Mouse (Mus musculus): ENCODE measurements around the gene Insrr. TPM values are rescaled to one million over a fixed set of nuclear protein-coding genes. Genes with fewer than 3 reads are reported as not detected.

Insrr gene
- polyA plus RNA-seq, 1 experiment from 2014 or later = not detected

- WGBS (ENCODE audit: insufficient replicate concordance) = 44% methylated on average over 4 of the region's 4 CpGs
- ATAC-seq (no peak), DNase-seq (no peak)
- Histone ChIP-seq H3K9me3 (ENCODE audit: low read length) (no peaks in the 10 kb centered on the region), H3K9ac (replicated peaks) (no peak overlapping the region), H3K4me3 (ENCODE audit: low read depth, low read length) (no peak overlapping the region), H3K27ac (ENCODE audit: low read depth) (no peak overlapping the region), H3K36me3 (replicated peaks; ENCODE audit: insufficient read depth, low read length) (no peaks in the 10 kb centered on the region), H3K4me1 (ENCODE audit: insufficient read depth) (peaks cover 6% of the 10 kb centered on the region; the same call in 1 of the 2 replicates), H3K4me2 (ENCODE audit: low read depth, low read length) (no peak overlapping the region), H3K27me3 (ENCODE audit: insufficient read depth, low read length) (no peaks in the 10 kb centered on the region)
- TF ChIP-seq CTCF (IDR thresholded peaks at IDR 0.05; ENCODE audit: low read depth) (no peak), EP300 (IDR thresholded peaks at IDR 0.05; ENCODE audit: low read depth) (no peak)
These were observed 49.4 kb downstream of the Insrr start for GRCm38 (mm10) chr3:87846186-87846585.

GRCm38 (mm10) chr3:87846650-87847110 lies 49.9 kb downstream of the Insrr start, which contains the start of gene Sh2d2a:
TSS of gene Sh2d2a (plus strand) at chr3:87846755.
- WGBS (ENCODE audit: insufficient replicate concordance) = 43% methylated on average over 7 of the region's 7 CpGs
- Histone ChIP-seq H3K4me1 (ENCODE audit: insufficient read depth) (peaks cover 6% of the 10 kb centered on the region; the same call in 1 of the 2 replicates), H3K4me3 (ENCODE audit: low read depth, low read length) (no peak within 1 kb of the TSS), H3K9me3 (ENCODE audit: low read length) (no peaks in the 10 kb centered on the region), H3K27me3 (ENCODE audit: insufficient read depth, low read length) (no peaks in the 10 kb centered on the region), H3K9ac (replicated peaks) (no peak within 1 kb of the TSS), H3K4me2 (ENCODE audit: low read depth, low read length) (no peak within 1 kb of the TSS), H3K27ac (ENCODE audit: low read depth) (no peak within 1 kb of the TSS), H3K36me3 (replicated peaks; ENCODE audit: insufficient read depth, low read length) (no peaks in the 10 kb centered on the region)
- no peak for TF ChIP-seq EP300 (IDR thresholded peaks at IDR 0.05; ENCODE audit: low read depth)
- TF ChIP-seq CTCF (IDR thresholded peaks at IDR 0.05; ENCODE audit: low read depth) = no peak
- no peak for ATAC-seq
- no peak for DNase-seq

- no peak overlapping the region for H3K4me3 ChIP-seq (ENCODE audit: low read depth, low read length)
- DNase-seq (no peak), ATAC-seq (no peak)
- peaks cover 6% of the 10 kb centered on the region; the same call in 1 of the 2 replicates for H3K4me1 ChIP-seq (ENCODE audit: insufficient read depth)
- no peaks in the 10 kb centered on the region for H3K36me3 ChIP-seq (replicated peaks; ENCODE audit: insufficient read depth, low read length)
- TF ChIP-seq CTCF (IDR thresholded peaks at IDR 0.05; ENCODE audit: low read depth) (no peak), EP300 (IDR thresholded peaks at IDR 0.05; ENCODE audit: low read depth) (no peak)
- H3K27ac ChIP-seq (ENCODE audit: low read depth) = no peak overlapping the region
- H3K4me2 ChIP-seq (ENCODE audit: low read depth, low read length) = no peak overlapping the region
- WGBS (ENCODE audit: insufficient replicate concordance) = 39% methylated on average over 5 of the region's 5 CpGs
- no peak overlapping the region for H3K9ac ChIP-seq (replicated peaks)
- H3K27me3 ChIP-seq (ENCODE audit: insufficient read depth, low read length) = no peaks in the 10 kb centered on the region
- H3K9me3 ChIP-seq (ENCODE audit: low read length) = no peaks in the 10 kb centered on the region
These were observed 50.9 kb downstream of the Insrr start for GRCm38 (mm10) chr3:87847680-87848079.

- Histone ChIP-seq H3K27ac (ENCODE audit: low read depth) (no peak overlapping the region), H3K4me1 (ENCODE audit: insufficient read depth) (peaks cover 6% of the 10 kb centered on the region; the same call in 1 of the 2 replicates), H3K9ac (replicated peaks) (no peak overlapping the region), H3K27me3 (ENCODE audit: insufficient read depth, low read length) (no peaks in the 10 kb centered on the region), H3K36me3 (replicated peaks; ENCODE audit: insufficient read depth, low read length) (no peaks in the 10 kb centered on the region), H3K4me2 (ENCODE audit: low read depth, low read length) (no peak overlapping the region), H3K9me3 (ENCODE audit: low read length) (no peaks in the 10 kb centered on the region), H3K4me3 (ENCODE audit: low read depth, low read length) (no peak overlapping the region)
- 60% methylated on average over 14 of the region's 14 CpGs for WGBS (ENCODE audit: insufficient replicate concordance)
- TF ChIP-seq CTCF (IDR thresholded peaks at IDR 0.05; ENCODE audit: low read depth) = no peak
- ATAC-seq = no peak
- no peak for DNase-seq
These were observed 52.4 kb downstream of the Insrr start for GRCm38 (mm10) chr3:87849117-87849516.

GRCm38 (mm10) chr3:87854795-87855568 lies 58.2 kb downstream of the Insrr start:
- no peak for ATAC-seq
- no peaks in the 10 kb centered on the region for H3K9me3 ChIP-seq (ENCODE audit: low read length)
- H3K27ac ChIP-seq (ENCODE audit: low read depth) = no peak overlapping the region
- 54% methylated on average over 7 of the region's 7 CpGs for WGBS (ENCODE audit: insufficient replicate concordance)
- H3K36me3 ChIP-seq (replicated peaks; ENCODE audit: insufficient read depth, low read length) = peaks cover 24% of the 10 kb centered on the region
- no peaks in the 10 kb centered on the region for H3K4me1 ChIP-seq (ENCODE audit: insufficient read depth)
- no peak for DNase-seq
- no peak for TF ChIP-seq CTCF (IDR thresholded peaks at IDR 0.05; ENCODE audit: low read depth)
- no peak for TF ChIP-seq EP300 (IDR thresholded peaks at IDR 0.05; ENCODE audit: low read depth)
- H3K4me3 ChIP-seq (ENCODE audit: low read depth, low read length) = no peak overlapping the region
- H3K27me3 ChIP-seq (ENCODE audit: insufficient read depth, low read length) = no peaks in the 10 kb centered on the region
- no peak overlapping the region for H3K4me2 ChIP-seq (ENCODE audit: low read depth, low read length)
- H3K9ac ChIP-seq (replicated peaks) = no peak overlapping the region

GRCm38 (mm10) chr3:87855936-87856335 lies 59.2 kb downstream of the Insrr start:
- whole genome bisulfite sequencing (ENCODE audit: insufficient replicate concordance) = 80% methylated on average over 8 of the region's 8 CpGs
- no peak overlapping the region for H3K27ac ChIP-seq (ENCODE audit: low read depth)
- H3K4me2 ChIP-seq (ENCODE audit: low read depth, low read length) = no peak overlapping the region
- no peak overlapping the region for H3K4me3 ChIP-seq (ENCODE audit: low read depth, low read length)
- no peaks in the 10 kb centered on the region for H3K4me1 ChIP-seq (ENCODE audit: insufficient read depth)
- H3K36me3 ChIP-seq (replicated peaks; ENCODE audit: insufficient read depth, low read length) = peaks cover 31% of the 10 kb centered on the region
- DNase-seq (no peak), ATAC-seq (no peak)
- no peaks in the 10 kb centered on the region for H3K9me3 ChIP-seq (ENCODE audit: low read length)
- no peak for TF ChIP-seq CTCF (IDR thresholded peaks at IDR 0.05; ENCODE audit: low read depth)
- no peak for TF ChIP-seq EP300 (IDR thresholded peaks at IDR 0.05; ENCODE audit: low read depth)
- no peak overlapping the region for H3K9ac ChIP-seq (replicated peaks)
- no peaks in the 10 kb centered on the region for H3K27me3 ChIP-seq (ENCODE audit: insufficient read depth, low read length)
